Mouse (Mus musculus) liver, embryonic 14.5 days (tissue): ENCODE measurements at regions not wholly inside any gene's neighbourhood (a gene's known extent, or its start where the extent isn't known, plus 50 kb on each side); places are given as distances from the start of the nearest gene placed in this dataset.

Source experiments
- CTCF ChIP-seq: IDR thresholded peaks from 2 replicates; pipeline ENCODE4 v1.5.1; 2016; ENCODE audit warnings: antibody characterized with exemption, low read depth, control low read depth
- EP300 ChIP-seq: IDR thresholded peaks from 2 replicates; pipeline ENCODE4 v1.6.1; 2016; ENCODE audit warnings: antibody characterized with exemption, low read depth

DNA sequence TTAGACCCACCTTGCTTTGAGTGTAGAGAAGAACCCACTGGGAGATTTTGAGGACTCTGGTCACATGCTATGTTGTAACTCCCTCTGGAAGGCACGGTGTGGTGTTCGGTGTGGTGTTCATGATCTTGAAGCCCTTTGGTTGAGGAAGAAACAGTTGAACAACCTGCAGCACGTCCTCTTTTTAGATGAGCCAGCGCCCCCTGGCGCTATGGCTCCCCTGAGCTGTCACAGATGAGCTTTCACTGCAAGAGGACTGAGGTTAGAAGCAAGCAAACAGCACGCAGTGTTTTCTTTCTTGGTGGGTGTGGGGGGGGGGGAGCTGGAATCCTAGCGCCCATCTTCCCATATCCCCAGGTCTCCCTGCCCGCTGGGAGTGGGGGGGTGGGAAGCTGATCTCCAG, 177.9 kb downstream of the Thbs2 start:
- TF ChIP-seq EP300 = no peak
- TF ChIP-seq CTCF = peak; percentile 48
